Mouse (Mus musculus): ENCODE measurements at regions not wholly inside any gene's neighbourhood (a gene's known extent, or its start where the extent isn't known, plus 50 kb on each side); places are given as distances from the start of the nearest gene placed in this dataset.

DNA sequence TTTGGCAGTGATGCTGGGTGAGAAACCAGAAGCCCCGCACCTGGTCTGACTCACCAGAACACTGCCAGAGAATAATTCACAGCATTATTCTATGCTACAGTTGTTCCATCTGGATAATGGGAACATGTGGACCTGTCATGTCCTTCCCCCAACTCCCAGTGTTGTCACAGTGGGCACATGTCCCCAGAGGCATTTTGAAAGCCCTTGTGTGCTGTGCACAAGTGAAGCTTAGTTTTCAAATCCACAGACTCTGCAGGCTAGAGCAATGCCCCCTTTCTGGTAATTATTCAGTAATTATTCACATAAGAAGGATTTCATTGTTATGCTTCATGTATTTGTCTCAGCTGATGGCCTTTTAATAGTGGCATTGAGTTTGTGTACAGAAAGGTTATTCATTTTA, 146.7 kb downstream of the Slc4a3 start:
- DNase-seq, result no peak

DNA sequence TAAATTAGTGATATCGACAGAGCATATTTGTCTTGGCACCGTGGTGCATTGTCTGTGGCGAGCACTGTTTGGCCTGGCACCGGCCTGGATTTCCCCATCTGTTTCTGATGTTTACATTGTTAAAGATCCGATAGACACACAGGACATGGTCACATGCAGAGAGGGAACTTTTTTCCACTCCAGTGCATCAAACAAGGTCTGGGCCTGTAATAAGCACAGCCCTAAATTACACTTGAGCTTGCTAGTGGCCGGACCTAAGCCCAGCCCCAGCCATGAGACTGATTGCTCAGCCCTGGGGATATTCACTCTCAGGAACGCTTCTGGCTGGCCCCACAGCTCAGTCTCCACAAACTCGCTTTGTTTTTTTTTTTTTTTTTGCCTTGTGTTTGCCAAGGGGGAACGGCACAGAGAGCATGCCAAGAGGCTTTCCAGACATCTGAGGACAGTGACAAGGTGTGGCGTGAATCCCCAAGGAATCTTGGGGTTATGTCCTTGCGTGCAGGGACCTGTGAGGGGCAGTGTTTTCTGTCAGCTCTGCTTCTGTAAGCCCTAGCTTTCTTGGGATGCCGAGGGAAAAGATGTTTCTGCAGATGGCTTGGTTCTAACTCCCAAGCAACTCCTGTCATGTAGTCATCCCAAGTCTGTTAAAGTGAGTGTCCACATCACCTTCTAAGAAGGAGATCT, 147.3 kb downstream of the Slc4a3 start:
- no peak for DNase-seq

DNA sequence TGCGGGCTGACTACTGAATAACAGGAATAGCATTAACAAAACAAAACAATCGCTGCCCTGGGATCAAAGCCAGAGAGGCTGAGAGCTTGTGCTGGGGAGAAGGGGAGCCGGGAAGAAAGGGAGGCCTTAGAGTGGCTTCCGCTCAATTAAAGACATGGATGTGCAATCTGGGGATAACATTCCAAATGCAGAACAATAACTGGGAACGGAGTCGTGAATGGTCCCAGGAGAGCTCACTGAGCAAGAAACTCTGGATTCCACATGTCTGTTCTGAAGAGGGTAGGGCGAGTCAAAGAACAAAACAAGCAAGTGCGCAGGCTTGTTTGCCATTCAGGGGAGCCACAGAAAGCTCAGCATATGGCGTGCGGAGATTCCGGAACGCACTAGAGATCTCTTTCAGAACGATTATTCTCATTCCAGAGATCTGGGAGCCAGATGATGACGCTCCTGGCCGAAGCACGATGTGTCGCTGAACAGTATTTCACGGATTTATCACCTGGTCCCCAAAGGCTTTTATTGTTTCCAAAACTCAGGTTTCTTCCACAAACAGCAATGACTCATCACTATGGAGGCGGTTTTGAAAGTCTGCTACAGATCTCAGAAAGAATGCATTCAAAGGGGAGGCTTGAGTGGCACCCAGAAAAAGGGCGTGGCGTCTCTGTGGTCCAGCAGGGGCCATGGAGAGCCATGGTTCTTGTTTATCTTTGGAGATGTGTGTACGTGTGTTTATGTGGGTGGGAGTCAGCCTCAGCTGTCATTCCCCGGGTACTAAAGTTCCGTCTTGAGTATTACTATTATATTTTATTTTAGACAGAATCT, 159.0 kb downstream of the Slc4a3 start:
- no peak for DNase-seq

GRCm38 (mm10) chr1:75706126-75706525, 160.1 kb downstream of the Slc4a3 start:
- no peak for DNase-seq

DNA sequence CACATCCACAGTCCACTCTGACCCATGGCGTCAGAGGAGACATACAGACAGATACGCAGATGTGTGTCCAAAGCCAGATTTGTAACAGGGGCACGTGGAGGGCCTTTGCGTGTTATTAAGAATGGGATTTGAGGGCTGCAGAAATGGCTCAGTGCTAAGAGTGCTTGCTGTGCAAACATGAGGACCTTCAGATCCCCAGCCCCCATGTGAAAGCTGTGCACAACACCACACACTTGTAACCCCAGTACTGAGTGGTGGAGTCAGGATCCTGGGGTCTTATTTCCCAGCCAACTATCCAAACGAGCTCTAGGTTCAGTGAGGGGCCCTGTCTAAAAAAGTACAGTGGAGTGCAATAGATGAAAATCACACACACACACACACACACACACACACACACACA, 177.4 kb downstream of the Slc4a3 start:
- no peak for DNase-seq

GRCm38 (mm10) chr1:75725329-75725728, 179.3 kb downstream of the Slc4a3 start:
- no peak for DNase-seq

DNA sequence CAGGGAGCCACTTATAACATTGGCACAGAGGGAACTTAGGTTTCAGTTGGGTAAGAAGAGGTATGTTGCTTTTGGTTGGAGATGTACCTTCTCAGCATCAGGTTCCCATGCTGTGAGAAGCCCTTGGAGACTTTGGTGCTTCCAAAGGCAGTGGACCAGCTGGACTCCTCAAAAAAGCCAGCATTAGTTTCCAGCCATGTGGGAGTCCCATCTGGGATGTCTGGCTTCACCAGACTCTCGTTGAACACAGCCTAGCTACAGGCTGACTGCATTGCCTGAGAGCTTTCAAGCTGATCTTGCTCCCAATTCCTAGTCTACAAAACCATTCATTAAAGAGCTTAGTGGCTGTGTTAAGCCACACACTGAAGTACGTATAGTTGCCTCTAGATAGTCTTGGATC, 182.8 kb downstream of the Slc4a3 start:
- DNase-seq, result no peak

GRCm38 (mm10) chr1:75733791-75734190, 187.7 kb downstream of the Slc4a3 start:
- no peak for DNase-seq

DNA sequence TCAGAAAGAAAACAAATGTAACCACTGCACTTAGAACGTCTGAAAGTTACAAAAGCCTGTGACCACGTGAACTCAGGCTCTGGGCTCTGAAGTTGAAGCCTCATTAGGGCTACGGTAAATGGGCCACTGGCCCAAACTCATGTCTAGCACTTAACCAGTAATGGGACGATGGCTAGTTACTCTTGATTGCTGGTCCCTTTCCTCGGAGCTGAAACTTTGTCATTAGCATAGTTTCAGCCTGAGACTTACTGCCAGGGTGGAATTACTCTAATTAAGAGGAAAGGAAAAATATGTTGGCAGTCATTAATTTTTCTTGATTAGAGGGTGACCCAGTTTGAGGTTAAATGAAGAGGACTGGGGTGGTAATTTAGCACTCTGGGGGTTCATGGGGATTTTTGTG, 192.6 kb downstream of the Slc4a3 start:
- DNase-seq, result no peak

DNA sequence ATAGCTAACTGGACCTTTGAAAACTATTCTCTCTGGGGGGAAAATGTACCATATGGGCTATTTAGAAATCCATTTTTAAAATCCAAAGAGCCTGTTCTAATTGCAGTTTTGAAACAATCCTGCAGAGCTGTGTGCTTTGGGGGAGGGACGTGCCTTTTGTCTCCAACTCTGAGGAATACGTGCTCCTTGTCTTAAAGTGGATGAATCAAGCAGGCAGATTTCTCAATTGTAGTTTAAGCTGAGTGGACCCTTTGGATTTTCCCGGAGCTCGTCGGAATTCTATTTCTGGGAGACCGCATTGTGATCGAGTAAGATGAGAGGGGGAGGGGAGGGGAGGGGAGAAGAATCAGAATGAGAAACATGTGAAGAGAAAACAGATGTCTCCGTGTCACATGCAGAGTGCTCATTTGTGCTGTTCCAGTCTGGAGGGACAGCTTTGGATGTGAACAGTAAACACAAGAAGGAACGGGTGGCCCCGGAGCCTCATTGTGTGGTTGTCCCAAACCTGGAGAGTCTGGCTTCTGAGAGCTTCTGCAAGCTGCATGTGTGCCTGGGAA, 203.7 kb downstream of the Slc4a3 start:
- DNase-seq, result no peak

- no peak for DNase-seq
Observed at GRCm38 (mm10) chr1:75772131-75772530, 226.1 kb downstream of the Slc4a3 start.

DNA sequence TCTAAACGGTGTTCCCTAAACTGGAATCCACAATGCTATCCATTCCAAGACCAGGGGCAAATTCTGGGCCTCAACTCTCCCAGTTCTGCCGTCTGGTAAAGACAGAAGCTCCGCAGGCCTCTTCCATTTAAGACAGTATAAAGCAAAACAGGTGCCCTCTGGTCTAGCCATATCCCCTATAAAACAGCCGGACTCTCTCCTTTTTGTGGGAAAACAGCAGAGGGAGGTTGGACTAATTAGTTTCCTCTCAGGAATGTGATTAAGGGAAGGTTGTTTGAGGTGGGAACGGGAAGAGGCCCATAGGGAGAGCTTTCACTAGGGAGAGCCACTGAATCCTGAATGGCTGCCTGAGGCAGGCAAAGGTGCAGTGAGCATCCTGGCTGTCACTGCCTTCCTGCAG, 226.9 kb downstream of the Slc4a3 start:
- no peak for DNase-seq

GRCm38 (mm10) chr1:75778889-75779288, 232.8 kb downstream of the Slc4a3 start:
- DNase-seq, result no peak

GRCm38 (mm10) chr1:75783206-75783605, 237.1 kb downstream of the Slc4a3 start:
- no peak for DNase-seq

DNA sequence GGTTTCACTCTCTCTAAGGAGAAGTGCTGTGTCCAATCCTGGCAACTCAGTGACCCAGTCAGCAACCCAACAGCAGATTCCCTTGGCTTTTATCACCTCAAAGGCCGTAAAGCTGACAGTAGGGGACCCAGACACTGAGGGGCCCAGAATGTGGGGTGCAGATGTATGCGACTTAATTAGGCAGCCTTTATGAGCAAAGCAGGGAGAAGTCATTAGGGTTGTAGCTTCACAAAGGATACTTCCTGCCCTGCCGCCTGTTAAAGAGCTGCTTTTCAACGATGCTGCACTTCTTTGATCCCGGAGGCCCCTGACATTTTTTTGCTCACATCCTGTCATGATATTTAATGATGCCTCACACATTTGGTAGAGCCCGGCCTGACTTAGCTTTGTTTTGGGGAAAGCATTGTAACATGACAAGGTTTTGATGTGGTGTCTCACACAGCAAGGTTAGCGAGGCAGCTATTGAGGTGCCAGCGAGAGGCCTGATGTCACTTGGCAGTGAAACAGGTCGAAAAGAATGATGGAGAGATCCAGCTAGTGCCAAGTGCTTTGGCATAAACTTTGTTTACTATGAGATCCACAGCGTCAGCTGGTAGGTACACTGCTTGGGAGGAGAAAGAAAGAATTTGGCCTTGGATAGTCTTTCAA, 240.2 kb downstream of the Slc4a3 start:
- no peak for DNase-seq

- no peak for DNase-seq
Observed at GRCm38 (mm10) chr1:75791509-75791908, 245.4 kb downstream of the Slc4a3 start.

GRCm38 (mm10) chr1:75797793-75798192, 251.7 kb downstream of the Slc4a3 start:
- no peak for DNase-seq

DNA sequence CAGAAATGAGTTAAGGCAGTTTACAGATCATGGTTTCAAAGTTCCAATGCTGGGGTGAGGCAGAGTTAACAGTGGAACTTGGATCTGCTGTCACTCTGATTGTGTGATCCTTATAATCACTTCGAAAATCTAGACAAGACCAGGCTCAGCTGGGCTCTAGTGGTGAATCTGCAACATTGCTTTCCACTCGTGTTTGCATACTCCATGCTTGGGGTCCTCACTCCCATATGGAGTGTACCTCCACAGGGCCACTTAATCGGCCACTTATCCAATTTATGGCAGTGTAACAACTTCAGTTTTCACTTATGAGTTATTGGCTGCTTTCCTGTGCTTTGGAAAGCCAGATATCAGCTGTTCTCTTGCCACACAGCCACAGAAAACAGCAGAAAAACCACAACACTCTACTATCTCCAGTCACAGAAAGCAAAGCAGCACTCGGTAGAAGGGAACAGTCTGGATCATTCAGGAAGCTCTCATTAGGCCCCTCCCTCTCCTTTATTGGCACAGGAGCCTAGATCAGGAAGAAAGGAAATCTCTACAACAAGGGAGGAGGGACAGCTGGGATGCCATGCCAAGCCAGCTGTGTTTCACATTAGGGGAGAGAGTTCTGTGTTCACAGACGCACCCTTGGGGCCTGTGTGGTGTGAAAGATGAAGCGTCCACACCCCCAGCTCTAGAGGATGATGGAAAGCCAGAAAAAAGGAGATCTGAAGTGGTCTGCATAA, 252.5 kb downstream of the Slc4a3 start:
- DNase-seq, result no peak

DNA sequence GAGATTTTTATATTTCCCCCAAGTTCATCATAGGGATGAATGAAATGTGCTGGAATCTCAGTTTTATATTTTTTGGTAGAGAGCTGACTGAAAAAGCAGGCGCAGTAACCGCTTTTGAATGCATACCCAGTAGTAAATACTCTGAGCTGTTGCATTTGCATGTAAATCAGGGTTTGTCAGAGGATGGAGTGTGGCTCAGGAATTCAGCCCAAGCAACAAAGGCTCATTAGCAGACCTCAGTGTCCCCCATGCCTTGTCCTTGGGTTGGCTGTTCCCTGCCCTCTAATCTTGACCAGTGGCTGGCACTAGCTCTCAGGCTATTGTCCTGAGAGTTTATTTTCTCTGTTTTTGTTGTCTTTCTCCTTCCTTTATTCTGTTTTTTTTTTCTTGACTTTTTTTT, 258.4 kb downstream of the Slc4a3 start:
- no peak for DNase-seq

- no peak for DNase-seq
Observed at GRCm38 (mm10) chr1:75812471-75812870, 266.4 kb downstream of the Slc4a3 start.

DNA sequence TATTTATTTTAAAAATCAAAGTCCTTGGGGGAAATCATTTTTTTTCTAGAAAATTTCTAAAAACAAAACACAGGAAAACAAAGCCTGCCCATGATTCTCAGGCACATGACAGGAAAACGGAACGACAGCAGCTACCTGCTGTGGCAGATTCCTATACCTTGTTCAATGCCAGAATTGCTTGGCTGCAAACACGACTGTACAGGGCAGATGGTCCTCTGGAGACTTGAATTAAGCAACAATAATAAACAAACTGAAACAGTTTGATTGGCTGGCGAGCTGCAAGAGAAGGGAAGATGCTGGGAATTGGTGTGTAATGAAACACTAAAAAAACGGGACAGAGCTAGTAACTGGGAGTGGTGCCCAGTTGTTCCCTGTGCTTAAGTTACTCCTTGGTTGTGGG, 280.1 kb downstream of the Slc4a3 start:
- DNase-seq, result no peak

DNA sequence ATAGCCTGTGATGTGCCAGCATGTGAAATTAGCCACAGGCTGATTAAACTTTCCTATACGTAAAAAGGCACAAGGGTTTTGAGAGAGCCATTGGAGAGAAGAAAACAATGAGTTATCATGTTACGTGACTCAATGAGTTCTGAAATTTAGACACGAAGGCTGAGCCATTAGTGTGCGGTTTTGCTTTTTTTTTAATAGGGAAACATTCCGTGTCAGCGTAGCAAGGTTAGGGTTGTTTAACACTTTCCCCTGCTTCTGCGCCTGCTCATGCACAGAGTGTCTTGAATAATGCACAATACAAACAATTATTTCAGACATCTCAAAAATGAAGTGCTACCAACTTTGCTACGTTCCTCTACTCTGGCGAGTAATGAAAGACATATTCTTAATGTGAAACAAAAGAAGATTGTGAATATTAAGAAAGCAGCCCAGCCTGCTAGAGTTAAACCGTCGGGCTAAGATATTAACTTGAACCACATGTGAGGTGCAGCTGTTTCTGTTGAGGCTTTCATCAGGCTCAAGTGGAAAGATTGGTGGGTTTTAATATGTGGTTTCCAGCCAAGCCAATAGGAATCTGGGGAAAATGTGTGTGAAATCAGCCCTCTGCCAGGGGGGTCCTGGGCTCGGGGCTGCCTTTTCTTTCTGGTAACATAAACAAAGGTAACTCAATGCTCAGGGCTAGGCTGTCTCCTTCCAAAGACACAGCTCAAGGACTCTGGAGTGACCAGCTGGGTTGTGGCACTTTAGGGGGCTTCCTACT, 287.2 kb downstream of the Slc4a3 start:
- DNase-seq, result no peak
